ENCODE assay signal across 8 mouse cellular contexts in the genomic region with DNA sequence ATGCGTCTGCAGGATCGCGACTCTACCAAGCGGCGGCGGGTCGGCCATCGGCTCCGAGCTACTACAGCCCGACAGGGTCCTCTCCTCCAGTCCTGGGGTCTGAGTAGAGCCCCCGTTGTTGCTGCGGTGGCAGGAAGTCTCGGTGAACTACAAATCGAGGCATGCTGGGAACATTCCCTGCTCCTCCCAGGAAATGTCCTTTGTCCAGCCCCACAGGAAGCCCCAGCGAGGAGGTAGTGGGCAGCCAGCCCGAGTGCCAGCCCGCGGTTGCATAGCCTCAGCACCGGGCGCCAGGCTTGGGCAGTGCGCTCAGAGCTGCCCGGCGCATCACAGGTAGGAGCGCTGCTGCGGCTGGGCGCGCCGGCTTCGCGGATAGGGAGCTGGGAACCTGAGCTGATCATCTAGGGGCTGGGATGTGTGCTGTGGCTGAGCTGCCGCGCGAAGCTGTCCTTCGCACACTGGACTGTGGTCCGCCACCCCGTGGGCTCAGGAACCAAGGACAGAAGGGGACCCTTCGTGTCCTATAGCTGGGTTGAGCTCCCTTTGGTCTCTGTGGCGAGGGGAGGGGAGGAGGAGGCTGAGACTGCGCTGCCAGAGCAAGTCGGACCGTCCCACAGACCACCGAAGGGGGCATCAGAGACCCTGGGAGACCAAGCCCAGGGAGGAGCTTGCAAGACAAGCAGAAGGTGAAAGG. TPM values are rescaled to one million over a fixed set of nuclear protein-coding genes. Genes with fewer than 3 reads are reported as not detected.
DNase-seq lines count a peak whose midpoint lies in the region; ATAC-seq and TF ChIP-seq lines count a peak whose summit lies in the region.

A gene (plus strand): TSS at position 216 of the 694 bp plus-strand sequence.

- no peak for TF ChIP-seq EP300 in lung, postnatal 0 days (IDR thresholded peaks at IDR 0.05)

- H3K9me3 ChIP-seq in hindbrain, embryonic 13.5 days, result no peaks in the 10 kb centered on the region
- no peaks in the 10 kb centered on the region for H3K9me3 ChIP-seq in lung, postnatal 0 days (ENCODE audit: low read length)

- DNase-seq in adipocyte (ENCODE audit: low spot score), result peak; percentile 84
- peak; percentile 93 to 95 for DNase-seq in cerebellum, postnatal 25 days
- DNase-seq in gastrocnemius, adult 18-20 months (ENCODE audit: low spot score), result peak; percentile 59
- DNase-seq in layer of hippocampus, postnatal 14 days (ENCODE audit: low spot score in 2 of 2), result peak; percentile 81 to 89
- peak; percentile 81 for DNase-seq in lung, postnatal 0 days (ENCODE audit: low spot score)
- peak; percentile 78 for DNase-seq in ovary, postnatal 36 days (ENCODE audit: low spot score)
- no peak for DNase-seq in spleen, postnatal 36 days (ENCODE audit: low spot score in 2 of 2)

- peaks cover 44% of the 10 kb centered on the region for H3K4me1 ChIP-seq in hindbrain, embryonic 13.5 days (replicated peaks)
- peaks cover 10% of the 10 kb centered on the region; the same call in 1 of the 2 replicates for H3K4me1 ChIP-seq in lung, postnatal 0 days (ENCODE audit: insufficient read depth, low read depth, low read length)

- H3K27me3 ChIP-seq in hindbrain, embryonic 13.5 days, result no peaks in the 10 kb centered on the region
- H3K27me3 ChIP-seq in lung, postnatal 0 days (replicated peaks; ENCODE audit: insufficient read depth, low read length), result no peaks in the 10 kb centered on the region

- peak within 1 kb of the TSS; percentile 86 for H3K4me3 ChIP-seq in hindbrain, embryonic 13.5 days
- peak within 1 kb of the TSS; percentile 50 for H3K4me3 ChIP-seq in lung, postnatal 0 days (ENCODE audit: low read depth, low read length)

- WGBS in hindbrain, embryonic 13.5 days, result under 1% methylated on average over 42 of the region's 42 CpGs
- under 1% methylated on average over 42 of the region's 42 CpGs for WGBS in lung, postnatal 0 days

- TF ChIP-seq CTCF in lung, postnatal 0 days (IDR thresholded peaks at IDR 0.05), result peak; percentile 35

- H3K27ac ChIP-seq in hindbrain, embryonic 13.5 days, result peak within 1 kb of the TSS; percentile 95
- no peak within 1 kb of the TSS for H3K27ac ChIP-seq in lung, postnatal 0 days (ENCODE audit: low read length)

- no peaks in the 10 kb centered on the region for H3K36me3 ChIP-seq in hindbrain, embryonic 13.5 days
- no peaks in the 10 kb centered on the region for H3K36me3 ChIP-seq in lung, postnatal 0 days (ENCODE audit: insufficient read depth, low read length)

- peak within 1 kb of the TSS; percentile 69 for H3K4me2 ChIP-seq in hindbrain, embryonic 13.5 days
- peak within 1 kb of the TSS; percentile 83 for H3K4me2 ChIP-seq in lung, postnatal 0 days (replicated peaks; ENCODE audit: low read depth, low read length)

- H3K9ac ChIP-seq in hindbrain, embryonic 13.5 days, result peak within 1 kb of the TSS; percentile 98
- H3K9ac ChIP-seq in lung, postnatal 0 days (replicated peaks; ENCODE audit: low read depth), result peak within 1 kb of the TSS; percentile 68

- peak; percentile 96 for ATAC-seq in hindbrain, embryonic 13.5 days (ENCODE audit: low FRiP score)
- ATAC-seq in lung, postnatal 0 days, result peak; percentile 93

RNA-seq across cellular contexts. Expression of the gene that starts here (rescaled TPM):
- total RNA-seq in gastrocnemius, adult 18-20 months (2021), result 1 to 10 TPM in 1 of 2 experiments, under 1 TPM in 1; 0.78 to 2.0 TPM
- 15.9 and 16.6 TPM in 2 replicates for polyA plus RNA-seq in hindbrain, embryonic 13.5 days (2015; fragmentation: Nextera tagmentation; extraction: Ambion mirVana)
- total RNA-seq in layer of hippocampus, postnatal 14 days (2021), result 10 to 100 TPM; 25.7 to 26.9 TPM
- polyA plus RNA-seq in lung, postnatal 0 days (2015; fragmentation: Nextera tagmentation; extraction: Ambion mirVana), result 9.2 and 10.6 TPM in 2 replicates

Comparison
In these comparisons a context has a peak if more than half of its experiments do, and no peak if none do; other contexts are left out.
1. RNA of the gene that starts here (total RNA-seq): 25.7 to 26.9 TPM in layer of hippocampus, postnatal 14 days; 0.78 to 2.0 TPM in gastrocnemius, adult 18-20 months; every median in the first group is over 4 times any median in the second.
2. DNase-seq: peak in adipocyte (single experiment), cerebellum, postnatal 25 days (2 of 2), gastrocnemius, adult 18-20 months (single experiment), layer of hippocampus, postnatal 14 days (2 of 2), lung, postnatal 0 days (single experiment) and ovary, postnatal 36 days (single experiment); none in spleen, postnatal 36 days (0 of 2).